In genomic region chr5:119673716-119674605, GRCm38 (mm10) we compare ENCODE assay signal across 10 mouse cellular contexts. TPM values are rescaled to one million over a fixed set of nuclear protein-coding genes. Genes with fewer than 3 reads are reported as not detected.
DNase-seq lines count a peak whose midpoint lies in the region; ATAC-seq and TF ChIP-seq lines count a peak whose summit lies in the region.
"Had no signal": no experiment of that assay in that cellular context is flagged by ENCODE, and none has a peak within 500 bp of the region (broad histone marks: within the 10 kb centered on the region; RNA-seq: fewer than 3 reads in every experiment).

No protein-coding gene starts in this region.

- intact Hi-C loops in left cerebral cortex, postnatal 25 days (cut with DNase I): loop anchor here (2.0 to 5.0 kb wide), 3 partner anchors 165 to 797 kb away; no protein-coding TSS in a partner anchor

- H3K27ac ChIP-seq in kidney, embryonic 15.5 days: peak overlapping the region; percentile 98
- peak overlapping the region; percentile 28; the same call in 1 of the 2 replicates for H3K27ac ChIP-seq in brown adipose tissue, adult 24 weeks (replicated peaks; ENCODE audit: low read depth, low read length)
- no peak overlapping the region for H3K27ac ChIP-seq in embryonic fibroblast, embryonic 13.5 days (ENCODE audit: insufficient read depth, low read length)
- no peak overlapping the region for H3K27ac ChIP-seq in liver, embryonic 16.5 days (ENCODE audit: low read length)
- H3K27ac ChIP-seq: midbrain, embryonic 12.5 days had no signal

- WGBS in kidney, embryonic 15.5 days: 16% methylated on average over 22 of the region's 22 CpGs
- WGBS in liver, embryonic 16.5 days (ENCODE audit: insufficient replicate concordance): 10% methylated on average over 22 of the region's 22 CpGs

- no peak for DNase-seq in kidney, adult 8-10 months
- DNase-seq in left cerebral cortex, postnatal 25 days (ENCODE audit: low spot score in 2 of 2): no peak
- no peak for DNase-seq in spleen, postnatal 14 days (ENCODE audit: low spot score in 2 of 2)
- DNase-seq: cerebellum, adult 8-10 months had no signal

- no peak for TF ChIP-seq CTCF in embryonic fibroblast, embryonic 13.5 days (IDR thresholded peaks at IDR 0.05; ENCODE audit: borderline replicate concordance, insufficient read depth, low read length)

- H3K4me3 ChIP-seq in kidney, embryonic 15.5 days (replicated peaks): peak overlapping the region; percentile 51
- H3K4me3 ChIP-seq in brown adipose tissue, adult 24 weeks (ENCODE audit: insufficient read depth, low read depth, low read length): peak overlapping the region; percentile 64
- peak overlapping the region; percentile 84 for H3K4me3 ChIP-seq in embryonic fibroblast, embryonic 13.5 days (ENCODE audit: insufficient read depth, low read length)
- peak overlapping the region; percentile 30 for H3K4me3 ChIP-seq in liver, embryonic 16.5 days (ENCODE audit: low read depth, low read length)
- H3K4me3 ChIP-seq: midbrain, embryonic 12.5 days had no signal

- H3K4me2 ChIP-seq in kidney, embryonic 15.5 days: peak overlapping the region; percentile 84
- H3K4me2 ChIP-seq in liver, embryonic 16.5 days (ENCODE audit: low read depth, low read length): peak overlapping the region; percentile 23
- H3K4me2 ChIP-seq: midbrain, embryonic 12.5 days had no signal

- TF ChIP-seq POLR2A in embryonic fibroblast, embryonic 13.5 days (IDR thresholded peaks at IDR 0.05; ENCODE audit: low read depth, low read length): no peak

- H3K36me3 ChIP-seq in kidney, embryonic 15.5 days: peaks cover 12% of the 10 kb centered on the region
- H3K36me3 ChIP-seq in liver, embryonic 16.5 days (ENCODE audit: control insufficient read depth, insufficient read depth): no peaks in the 10 kb centered on the region
- H3K36me3 ChIP-seq: midbrain, embryonic 12.5 days had no signal

- H3K27me3 ChIP-seq in kidney, embryonic 15.5 days: peaks cover 95% of the 10 kb centered on the region
- H3K27me3 ChIP-seq in liver, embryonic 16.5 days (ENCODE audit: control insufficient read depth, insufficient read depth, low read depth, low read length): peaks cover 63% of the 10 kb centered on the region

- no peaks in the 10 kb centered on the region for H3K9me3 ChIP-seq in kidney, embryonic 15.5 days (replicated peaks)
- H3K9me3 ChIP-seq in liver, embryonic 16.5 days (replicated peaks; ENCODE audit: control insufficient read depth, low read length): no peaks in the 10 kb centered on the region
- H3K9me3 ChIP-seq: midbrain, embryonic 12.5 days had no signal

- ATAC-seq in kidney, embryonic 15.5 days (replicated peaks; ENCODE audit: low FRiP score): no peak
- no peak for ATAC-seq in liver, embryonic 16.5 days (ENCODE audit: low read depth)
- no peak for ATAC-seq in frontal cortex, adult (ENCODE audit: low TSS enrichment)

- H3K9ac ChIP-seq in kidney, embryonic 15.5 days: peak overlapping the region; percentile 58
- no peak overlapping the region for H3K9ac ChIP-seq in liver, embryonic 16.5 days (ENCODE audit: low read depth, low read length)
- H3K9ac ChIP-seq: midbrain, embryonic 12.5 days had no signal

- peaks cover 37% of the 10 kb centered on the region for H3K4me1 ChIP-seq in kidney, embryonic 15.5 days
- H3K4me1 ChIP-seq in brown adipose tissue, adult 24 weeks (ENCODE audit: control insufficient read depth, insufficient read depth, insufficient read length, low read length): peaks cover 2% of the 10 kb centered on the region; the same call in 1 of the 2 replicates
- peaks cover under 1% of the 10 kb centered on the region for H3K4me1 ChIP-seq in embryonic fibroblast, embryonic 13.5 days (ENCODE audit: control insufficient read depth, insufficient read depth, low read length)
- no peaks in the 10 kb centered on the region; the same call in none of the 2 replicates for H3K4me1 ChIP-seq in liver, embryonic 16.5 days (ENCODE audit: control insufficient read depth, low read depth, low read length)

RNA-seq across cellular contexts. Expression of gene Tbx3, which starts 3.5 kb away (rescaled TPM):
- 51.1 and 54.4 TPM in 2 replicates for polyA plus RNA-seq in kidney, embryonic 15.5 days (2015; fragmentation: Nextera tagmentation; extraction: Ambion mirVana)
- polyA plus RNA-seq in brown adipose tissue, adult 24 weeks (2012; ENCODE audit: insufficient read depth, insufficient read length, missing spikeins): 3.7 and 5.0 TPM in 2 replicates
- polyA plus RNA-seq in embryonic fibroblast, embryonic 13.5 days (2011; ENCODE audit: insufficient read length, low read depth, missing spikeins): 16.8 and 20.9 TPM in 2 replicates
- 2.4 and 2.7 TPM in 2 replicates for polyA plus RNA-seq in liver, embryonic 16.5 days (2015; fragmentation: Nextera tagmentation; extraction: Ambion mirVana)
- total RNA-seq in left cerebral cortex, postnatal 25 days (2021): 1 to 10 TPM; 2.4 to 3.2 TPM

Comparison
In these comparisons a context has a peak if more than half of its experiments do, and no peak if none do; other contexts are left out.
1. H3K27ac ChIP-seq: peak in kidney, embryonic 15.5 days (single experiment) and brown adipose tissue, adult 24 weeks (single experiment); none in embryonic fibroblast, embryonic 13.5 days (single experiment) and liver, embryonic 16.5 days (single experiment).
2. H3K4me3 ChIP-seq: peak in every context shown above with its lines; median percentile 84 in embryonic fibroblast, embryonic 13.5 days; 64 in brown adipose tissue, adult 24 weeks; 51 in kidney, embryonic 15.5 days; 30 in liver, embryonic 16.5 days.